Mouse (Mus musculus): Measurements from ENCODE around the gene Cct3.
"Not testable (repeated sequence)": the region's sequence is repeated elsewhere in the genome, so short reads cannot be mapped to it uniquely, and the experiment has no call there.

The Cct3 gene

GRCm38 (mm10) chr3:88296561-88297318 is at the start of gene Cct3, which contains the start of gene Tsacc:
Cct3 (plus strand) TSS chr3:88297116.
Tsacc (minus strand) TSS chr3:88296999.
- peak; percentile 97 to 98 for DNase-seq

GRCm38 (mm10) chr3:88247666-88248065 is 49.2 kb upstream of the Cct3 start:
- DNase-seq = peak in 1 of 2 experiments; percentile 35

GRCm38 (mm10) chr3:88248406-88248805 is 48.5 kb upstream of the Cct3 start:
- DNase-seq = peak in 1 of 2 experiments; percentile 40

- DNase-seq = peak in 1 of 2 experiments; percentile 25
Observed at GRCm38 (mm10) chr3:88252739-88253138, 44.2 kb upstream of the Cct3 start.

GRCm38 (mm10) chr3:88254268-88254926 is 42.5 kb upstream of the Cct3 start, which contains the start of gene Rhbg:
Rhbg (minus strand) TSS chr3:88254709.
- DNase-seq = peak; percentile 84 to 91

GRCm38 (mm10) chr3:88255950-88256349 is 41.0 kb upstream of the Cct3 start:
- no peak for DNase-seq

GRCm38 (mm10) chr3:88256382-88256781 is 40.5 kb upstream of the Cct3 start:
- peak in 1 of 2 experiments; percentile 38 for DNase-seq

GRCm38 (mm10) chr3:88262346-88262745 is 34.6 kb upstream of the Cct3 start:
- DNase-seq = no peak

GRCm38 (mm10) chr3:88268014-88268413 is 28.9 kb upstream of the Cct3 start:
- not testable (repeated sequence) for DNase-seq

GRCm38 (mm10) chr3:88268991-88269390 is 27.9 kb upstream of the Cct3 start:
- DNase-seq = no peak

GRCm38 (mm10) chr3:88271298-88271697 is 25.6 kb upstream of the Cct3 start:
- DNase-seq = not testable (repeated sequence)

GRCm38 (mm10) chr3:88271859-88272258 is 25.1 kb upstream of the Cct3 start:
- DNase-seq = no peak

GRCm38 (mm10) chr3:88274002-88274401 is 22.9 kb upstream of the Cct3 start:
- DNase-seq = no peak

- no peak for DNase-seq
Observed at GRCm38 (mm10) chr3:88276121-88276520, 20.8 kb upstream of the Cct3 start.

- DNase-seq = peak in 1 of 2 experiments; percentile 49
Observed at GRCm38 (mm10) chr3:88276529-88277143, 20.3 kb upstream of the Cct3 start.

- no peak for DNase-seq
Observed at GRCm38 (mm10) chr3:88280035-88280434, 16.9 kb upstream of the Cct3 start.

GRCm38 (mm10) chr3:88281141-88281916 is 15.6 kb upstream of the Cct3 start:
- not testable (repeated sequence) for DNase-seq

GRCm38 (mm10) chr3:88284815-88285564 is 11.9 kb upstream of the Cct3 start:
- DNase-seq = not testable (repeated sequence)

GRCm38 (mm10) chr3:88285565-88285895 is 11.4 kb upstream of the Cct3 start:
- not testable (repeated sequence) for DNase-seq

GRCm38 (mm10) chr3:88287110-88287509 is 9.8 kb upstream of the Cct3 start, which contains the start of gene Gm38392:
Gm38392 (minus strand) TSS chr3:88287210.
- DNase-seq = no peak

- DNase-seq = not testable (repeated sequence)
Observed at GRCm38 (mm10) chr3:88288133-88288713, 8.7 kb upstream of the Cct3 start.

All from kidney, postnatal 25 days (tissue).